Mouse (Mus musculus) heart, postnatal 0 days (tissue): ENCODE measurements around the gene Pbx2. TPM values are rescaled to one million over a fixed set of nuclear protein-coding genes. Genes with fewer than 3 reads are reported as not detected.
A peak's percentile ranks its signal among the peaks of the same experiment; 100 is the strongest.
"Not testable (repeated sequence)": the region's sequence is repeated elsewhere in the genome, so short reads cannot be mapped to it uniquely, and the experiment has no call there.

ENCODE experiments used
- ATAC-seq: fragments of 200-750 bp; cut with Nextera tagmentation; 2 replicates; pipeline ENCODE4 v1.8.0; 2017; ENCODE audit warnings: low read depth, moderate number of reproducible peaks, moderate library complexity; ENCODE audit not compliant: insufficient read depth
- DNase-seq: peaks from one replicate; pipeline ENCODE4 v3.0.0-alpha.2; 2016; ENCODE audit warnings: low spot score
- H3K27ac ChIP-seq: fragments of 300-500 bp; sonication (generic); 2 replicates; pipeline ENCODE4 v1.5.1; 2014; ENCODE audit warnings: low read depth, mild to moderate bottlenecking
- H3K27me3 ChIP-seq: fragments of 300-500 bp; sonication (generic); 2 replicates; pipeline ENCODE4 v1.6.1; 2014; ENCODE audit warnings: low read length, mixed read lengths; ENCODE audit not compliant: control insufficient read depth, insufficient read depth
- H3K36me3 ChIP-seq: fragments of 300-500 bp; sonication (generic); replicated peaks from 2 replicates; pipeline ENCODE4 v1.6.1; 2014; ENCODE audit warnings: low read length, mixed read lengths; ENCODE audit not compliant: control insufficient read depth, insufficient read depth
- H3K4me1 ChIP-seq: fragments of 300-500 bp; sonication (generic); 2 replicates; pipeline ENCODE4 v1.6.1; 2014; ENCODE audit warnings: antibody characterized with exemption; ENCODE audit not compliant: control insufficient read depth, insufficient read depth
- H3K4me2 ChIP-seq: fragments of 300-500 bp; sonication (generic); 2 replicates; pipeline ENCODE4 v1.6.1; 2014; ENCODE audit warnings: low read depth, mild to moderate bottlenecking, low read length, moderate library complexity
- H3K4me3 ChIP-seq: fragments of 300-500 bp; sonication (generic); 2 replicates; pipeline ENCODE4 v1.5.1; 2014; ENCODE audit warnings: low read depth, low read length
- H3K9ac ChIP-seq: fragments of 300-500 bp; sonication (generic); replicated peaks from 2 replicates; pipeline ENCODE4 v1.6.1; 2014; ENCODE audit warnings: low read depth, low read length, mixed read lengths
- H3K9me3 ChIP-seq: fragments of 300-500 bp; sonication (generic); replicated peaks from 2 replicates; pipeline ENCODE4 v1.6.1; 2016; ENCODE audit warnings: low read length; ENCODE audit not compliant: control insufficient read depth
- CTCF ChIP-seq: IDR thresholded peaks from 2 replicates; pipeline ENCODE4 v1.5.1; 2016; ENCODE audit warnings: antibody characterized with exemption, control low read depth, low read depth
- EP300 ChIP-seq: IDR thresholded peaks from 2 replicates; pipeline ENCODE4 v1.6.1; 2016; ENCODE audit warnings: antibody characterized with exemption, low read depth
- WGBS: fragments of 180-500 bp; shearing (Covaris S2); extraction: QIAGEN DNeasy Blood & Tissue Kit; methylation state at CpG from one replicate; pipeline ENCODE4 v1.1.7; 2014; 5-methylcytosine and 5-hydroxymethylcytosine counted together
- polyA plus RNA-seq: library from polyadenylated mRNA; unstranded; fragments of >200 nt; fragmentation: Nextera tagmentation; extraction: Ambion mirVana; gene quantifications from 2 replicates; pipeline ENCODE4 v1.2.1, GENCODE M21; 2015
- total RNA-seq: library from RNA; depleted of rRNA; stranded (reverse); fragments of >200 nt; gene quantifications from 2 replicates; pipeline ENCODE4 v1.2.3, GENCODE M21; 2014; ENCODE audit warnings: low replicate concordance; rRNA removed

The Pbx2 gene
- total RNA-seq (42.6 and 59.1 TPM in 2 replicates), polyA plus RNA-seq (3.3 and 4.4 TPM in 2 replicates)

DNA sequence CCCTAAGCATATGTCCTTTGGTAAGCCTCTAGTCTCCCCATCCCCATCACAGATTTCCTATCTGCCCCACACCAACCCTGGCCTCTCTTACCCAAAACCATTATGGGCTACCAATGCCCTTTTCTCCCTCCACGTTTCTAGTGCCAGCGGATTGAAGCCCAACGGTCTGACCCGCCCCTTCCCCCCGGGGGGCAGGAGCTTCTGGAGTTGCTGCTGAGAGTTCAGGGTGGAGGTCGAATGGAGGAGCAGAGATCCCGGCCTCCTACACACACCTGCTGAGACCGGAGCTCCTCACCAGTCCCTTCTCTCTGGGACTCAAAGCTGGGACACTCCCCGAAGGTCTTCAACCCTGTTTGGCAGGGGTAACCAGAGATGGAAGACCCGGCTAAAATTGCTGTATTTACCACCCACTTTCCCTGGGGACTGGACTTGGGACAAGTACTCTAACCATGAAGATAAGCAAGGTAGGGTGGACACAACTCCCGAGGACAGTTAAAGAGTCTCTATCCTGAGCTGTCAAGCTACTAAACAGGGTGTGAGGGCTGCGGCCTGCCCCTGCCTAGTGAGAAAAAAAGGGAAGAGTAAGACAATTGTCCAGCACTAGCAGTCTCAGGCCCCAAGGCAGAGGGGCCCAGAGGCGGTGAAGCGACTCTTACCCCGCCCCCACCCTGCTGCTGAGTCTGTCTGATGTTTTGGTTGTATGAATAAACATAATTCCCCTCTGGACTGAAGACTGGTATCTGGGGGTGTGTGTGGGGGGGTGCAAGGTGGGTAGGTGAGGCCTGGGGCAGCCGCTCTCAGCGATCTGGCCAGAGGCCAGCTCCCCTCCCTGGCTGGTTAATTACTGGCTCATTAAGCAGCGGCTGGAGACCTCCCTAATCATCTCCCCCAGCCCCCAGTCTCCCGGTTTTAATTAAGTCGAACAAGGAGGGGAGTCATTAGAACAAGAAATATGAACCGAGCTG lies at the start of gene Pbx2:
Pbx2 (plus strand) TSS at position 238 of the 965 bp plus-strand sequence.
- peak within 1 kb of the TSS; percentile 87 for H3K4me3 ChIP-seq
- no peaks in the 10 kb centered on the region for H3K9me3 ChIP-seq
- DNase-seq (no peak), ATAC-seq (no peak)
- TF ChIP-seq CTCF (no peak), EP300 (no peak)
- peak within 1 kb of the TSS; percentile 79 for H3K4me2 ChIP-seq
- peak within 1 kb of the TSS; percentile 93 for H3K27ac ChIP-seq
- peaks cover 34% of the 10 kb centered on the region for H3K4me1 ChIP-seq
- H3K36me3 ChIP-seq, result peaks cover 21% of the 10 kb centered on the region
- H3K27me3 ChIP-seq, result no peaks in the 10 kb centered on the region
- 14% methylated on average over 21 of the region's 21 CpGs for WGBS
- H3K9ac ChIP-seq, result peak within 1 kb of the TSS; percentile 91

DNA sequence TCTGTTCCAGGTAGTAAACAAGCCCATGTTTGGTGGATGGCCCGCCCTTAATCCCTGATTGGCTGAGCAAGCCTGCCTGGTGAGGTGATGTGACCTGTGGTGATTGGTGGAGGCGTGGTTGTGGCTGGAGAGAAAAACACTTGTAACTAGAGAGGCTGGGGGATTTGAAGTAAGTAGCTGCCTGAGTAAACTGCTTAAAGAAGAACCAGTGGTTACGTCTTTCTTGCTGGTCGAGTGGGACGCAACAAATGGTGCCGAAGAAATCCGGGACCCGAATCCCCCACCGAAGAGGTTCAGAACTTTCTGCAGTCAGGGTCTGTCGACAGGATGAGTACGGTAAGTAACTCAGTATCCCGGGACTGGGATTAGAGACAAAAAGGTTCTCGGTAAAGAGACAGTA lies 47.5 kb upstream of the Pbx2 start:
- H3K27ac ChIP-seq, H3K4me3 ChIP-seq, H3K9ac ChIP-seq, H3K27me3 ChIP-seq, H3K4me2 ChIP-seq, H3K9me3 ChIP-seq, H3K4me1 ChIP-seq, DNase-seq, ATAC-seq, H3K36me3 ChIP-seq: not testable (repeated sequence)
- 88% methylated on average over 12 of the region's 13 CpGs for WGBS

DNA sequence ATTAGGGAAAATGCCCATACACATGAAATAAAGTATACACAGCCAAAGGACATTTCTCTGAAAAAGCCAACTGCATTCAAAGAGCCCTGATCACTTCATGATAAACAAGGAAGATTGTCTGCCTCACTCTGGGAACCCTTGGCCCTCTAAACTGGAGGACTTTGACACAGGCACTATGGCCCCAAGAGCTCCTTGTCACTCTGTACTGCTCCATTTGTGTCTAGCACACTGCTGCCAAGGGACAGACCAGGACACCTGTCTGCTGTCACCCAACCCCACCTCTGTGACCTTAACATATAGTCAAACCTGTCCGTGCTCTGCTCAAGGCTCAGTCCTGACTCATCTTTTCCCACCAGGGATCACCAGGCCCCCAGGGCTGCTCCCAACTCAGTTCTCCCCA lies 44.3 kb upstream of the Pbx2 start:
- Histone ChIP-seq H3K36me3 (no peaks in the 10 kb centered on the region), H3K4me1 (no peaks in the 10 kb centered on the region), H3K9ac (no peak overlapping the region), H3K27me3 (no peaks in the 10 kb centered on the region), H3K9me3 (no peaks in the 10 kb centered on the region), H3K4me2 (no peak overlapping the region), H3K27ac (no peak overlapping the region), H3K4me3 (no peak overlapping the region)
- no peak for TF ChIP-seq EP300
- TF ChIP-seq CTCF, result no peak
- no peak for DNase-seq
- no peak for ATAC-seq
- WGBS, result 81% methylated on average over 1 of the region's 1 CpGs

DNA sequence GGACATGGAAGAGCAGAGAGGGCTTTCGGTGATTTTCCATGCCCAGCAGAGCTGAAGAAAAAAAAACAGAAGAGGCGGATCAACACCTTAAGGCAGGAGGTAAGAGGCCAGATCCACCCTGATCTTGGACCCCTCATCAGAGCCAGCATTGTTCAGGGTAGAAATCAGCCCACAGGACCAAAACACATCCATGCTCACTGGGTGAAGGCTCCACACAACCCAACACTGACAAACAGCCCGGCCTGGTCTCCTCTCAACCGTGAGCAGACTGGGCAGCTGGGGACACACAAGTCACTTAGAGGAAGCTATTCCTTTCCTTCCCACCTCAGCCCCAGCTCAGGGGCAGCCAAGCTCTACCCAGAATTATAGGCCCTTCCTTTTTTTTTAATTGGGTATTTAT lies 43.5 kb upstream of the Pbx2 start:
- DNase-seq, result no peak
- no peak overlapping the region for H3K27ac ChIP-seq
- no peaks in the 10 kb centered on the region for H3K4me1 ChIP-seq
- no peaks in the 10 kb centered on the region for H3K27me3 ChIP-seq
- H3K9ac ChIP-seq, result no peak overlapping the region
- no peaks in the 10 kb centered on the region for H3K36me3 ChIP-seq
- no peak for ATAC-seq
- TF ChIP-seq CTCF (no peak), EP300 (no peak)
- WGBS, result 69% methylated on average over 4 of the region's 4 CpGs
- H3K4me3 ChIP-seq, result no peak overlapping the region
- no peaks in the 10 kb centered on the region for H3K9me3 ChIP-seq
- no peak overlapping the region for H3K4me2 ChIP-seq

DNA sequence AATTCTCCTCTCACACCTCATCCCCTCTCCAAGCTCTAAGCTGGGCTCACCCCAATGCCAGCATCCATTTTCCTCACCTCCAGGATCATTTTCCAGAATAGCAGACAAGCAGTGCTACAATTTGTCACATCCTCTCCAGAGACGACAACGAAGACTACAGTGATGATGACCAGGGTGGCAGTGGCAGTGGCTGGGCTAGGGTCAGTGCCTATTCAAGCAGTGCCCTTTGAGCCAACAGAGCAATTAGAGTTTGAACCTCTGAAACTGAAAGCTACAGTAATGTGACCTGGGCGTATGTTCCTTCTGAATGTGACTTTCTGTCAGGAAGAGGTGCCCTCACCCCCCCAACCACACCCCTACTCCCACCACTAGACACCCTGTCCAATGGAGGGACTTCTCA lies 41.9 kb upstream of the Pbx2 start:
- H3K9ac ChIP-seq, result no peak overlapping the region
- TF ChIP-seq CTCF (no peak), EP300 (no peak)
- H3K9me3 ChIP-seq, result no peaks in the 10 kb centered on the region
- H3K27me3 ChIP-seq, result no peaks in the 10 kb centered on the region
- H3K4me1 ChIP-seq, result no peaks in the 10 kb centered on the region
- no peak overlapping the region for H3K27ac ChIP-seq
- WGBS, result 81% methylated on average over 3 of the region's 3 CpGs
- ATAC-seq (no peak), DNase-seq (no peak)
- no peak overlapping the region for H3K4me3 ChIP-seq
- no peaks in the 10 kb centered on the region for H3K36me3 ChIP-seq
- no peak overlapping the region for H3K4me2 ChIP-seq

DNA sequence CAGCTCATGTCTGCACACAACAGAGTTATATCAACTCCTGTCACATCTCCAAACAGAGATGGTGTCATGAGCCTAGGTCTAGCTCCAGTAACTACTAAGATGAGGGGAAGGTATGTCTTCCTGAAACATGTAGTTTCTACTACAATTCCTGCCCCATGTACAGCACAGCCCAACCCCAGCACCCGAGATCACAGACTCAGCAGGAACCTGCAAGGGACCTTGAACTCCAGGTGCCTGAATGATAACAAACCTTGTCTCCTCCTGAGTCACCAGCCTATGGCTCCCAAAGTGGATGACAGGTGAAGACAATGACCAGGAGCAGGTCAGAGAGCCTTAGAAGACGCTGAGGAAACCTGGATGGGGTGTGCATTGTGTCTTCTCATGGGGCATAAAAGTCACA lies 41.2 kb upstream of the Pbx2 start:
- Histone ChIP-seq H3K4me1 (no peaks in the 10 kb centered on the region), H3K4me3 (no peak overlapping the region), H3K9ac (no peak overlapping the region), H3K27me3 (no peaks in the 10 kb centered on the region), H3K36me3 (no peaks in the 10 kb centered on the region), H3K4me2 (no peak overlapping the region), H3K27ac (no peak overlapping the region), H3K9me3 (no peaks in the 10 kb centered on the region)
- DNase-seq (no peak), ATAC-seq (no peak)
- WGBS, result 49% methylated on average over 2 of the region's 2 CpGs
- TF ChIP-seq CTCF (no peak), EP300 (no peak)
